Mouse (Mus musculus) testis, adult 2 months (tissue): ENCODE measurements around the gene Csnk2b. TPM values are rescaled to one million over a fixed set of nuclear protein-coding genes. Genes with fewer than 3 reads are reported as not detected.
A peak's percentile ranks its signal among the peaks of the same experiment; 100 is the strongest.

Experiments
- H3K27ac ChIP-seq: fragments of 200-500 bp; 2 replicates; pipeline ENCODE4 v1.5.1; 2012; ENCODE audit warnings: low read depth, low read length; ENCODE audit not compliant: control insufficient read depth, insufficient read depth
- H3K27me3 ChIP-seq: fragments of 200-500 bp; 2 replicates; pipeline ENCODE4 v1.6.1; 2012; ENCODE audit warnings: mild to moderate bottlenecking, low read length, moderate library complexity; ENCODE audit not compliant: control insufficient read depth, insufficient read depth
- H3K36me3 ChIP-seq: fragments of 200-500 bp; 2 replicates; pipeline ENCODE4 v1.6.1; 2012; ENCODE audit warnings: mild to moderate bottlenecking, low read length; ENCODE audit not compliant: control insufficient read depth, insufficient read depth
- H3K4me1 ChIP-seq: fragments of 200-500 bp; 2 replicates; pipeline ENCODE4 v1.6.1; 2012; ENCODE audit warnings: low read length; ENCODE audit not compliant: control insufficient read depth, insufficient read depth
- H3K4me3 ChIP-seq: fragments of 200-500 bp; 2 replicates; pipeline ENCODE4 v1.5.1; 2012; ENCODE audit warnings: low read depth, mild to moderate bottlenecking, low read length, moderate library complexity, mixed read lengths; ENCODE audit not compliant: control insufficient read depth
- CTCF ChIP-seq: fragments of 200-500 bp; IDR thresholded peaks from 2 replicates; pipeline ENCODE4 v1.5.1; 2012; ENCODE audit warnings: low read depth, mild to moderate bottlenecking, inconsistent platforms, low read length, moderate library complexity; ENCODE audit not compliant: control insufficient read depth, insufficient read depth, insufficient replicate concordance
- POLR2A ChIP-seq: fragments of 200-500 bp; IDR thresholded peaks from 2 replicates; pipeline ENCODE4 v1.6.1; 2012; ENCODE audit warnings: low read depth, mild to moderate bottlenecking, inconsistent platforms, low read length, moderate library complexity; ENCODE audit not compliant: control insufficient read depth
- polyA plus RNA-seq: library from polyadenylated mRNA; depleted of rRNA; stranded (reverse); fragments of >200 nt; gene quantifications from 2 replicates; pipeline ENCODE4 v1.2.3, GENCODE M21; 2012

Gene Csnk2b
- polyA plus RNA-seq, 1 experiment = 3,228 TPM

- H3K27ac ChIP-seq = peak within 1 kb of the TSS; percentile 92
- no peaks in the 10 kb centered on the region for H3K27me3 ChIP-seq
- no peak for TF ChIP-seq CTCF
- TF ChIP-seq POLR2A = peak; percentile 90
Measured at GRCm38 (mm10) chr17:35088825-35089644, 32.8 kb downstream of the Csnk2b start, which contains the start of gene Abhd16a. Gene Abhd16a (plus strand): TSS chr17:35089263.

GRCm38 (mm10) chr17:35088151-35088550, 33.7 kb downstream of the Csnk2b start:
- H3K36me3 ChIP-seq = no peaks in the 10 kb centered on the region; the same call in 1 of the 2 replicates
- H3K4me3 ChIP-seq = no peak overlapping the region
- H3K4me1 ChIP-seq = peaks cover 5% of the 10 kb centered on the region; the same call in 1 of the 2 replicates
- no peak overlapping the region for H3K27ac ChIP-seq
- TF ChIP-seq POLR2A = no peak
- TF ChIP-seq CTCF = no peak
- H3K27me3 ChIP-seq = no peaks in the 10 kb centered on the region

More at GRCm38 (mm10) chr17:35088825-35089644, 32.8 kb downstream of the Csnk2b start, which contains the start of gene Abhd16a:
- peaks cover 5% of the 10 kb centered on the region; the same call in 1 of the 2 replicates for H3K4me1 ChIP-seq
- H3K4me3 ChIP-seq = peak within 1 kb of the TSS; percentile 90
- H3K36me3 ChIP-seq = no peaks in the 10 kb centered on the region; the same call in 1 of the 2 replicates

DNA sequence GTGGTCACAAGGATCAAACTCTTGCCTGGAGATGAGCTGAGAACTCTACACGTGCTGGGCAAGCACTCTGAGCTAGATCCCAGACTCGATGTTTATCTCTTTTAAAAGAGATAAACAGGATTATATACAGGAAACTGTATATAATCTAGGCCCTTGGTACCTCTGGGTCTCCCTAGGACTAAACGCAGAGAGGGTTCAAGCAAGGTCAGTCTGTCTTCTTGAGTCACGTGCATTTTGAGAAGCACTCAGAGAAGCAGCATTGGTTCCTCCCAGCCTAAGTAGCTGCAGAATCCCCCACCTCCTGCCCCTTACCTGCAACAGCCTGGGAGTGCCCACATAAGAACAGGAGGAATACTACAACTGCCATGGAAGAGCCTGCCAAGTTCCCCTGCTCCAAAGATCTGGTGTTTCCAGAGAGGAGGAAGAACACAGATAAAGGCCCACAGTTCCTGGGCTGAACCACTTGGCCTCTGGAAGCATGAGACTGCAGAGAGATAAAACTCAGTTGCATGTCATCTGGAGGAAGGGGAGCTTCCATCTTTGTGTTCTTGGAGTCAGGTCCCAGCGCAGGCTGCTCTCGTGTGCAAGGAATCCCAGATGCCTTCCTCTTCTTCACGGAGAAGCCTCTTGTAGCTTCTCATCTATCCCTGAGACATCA, 36.5 kb downstream of the Csnk2b start, which contains the start of gene Ly6g6f:
Gene Ly6g6f (minus strand): TSS at position 403 of the 658 bp plus-strand sequence.
- no peaks in the 10 kb centered on the region for H3K27me3 ChIP-seq
- H3K4me1 ChIP-seq = peaks cover 4% of the 10 kb centered on the region; the same call in 1 of the 2 replicates
- H3K36me3 ChIP-seq = no peaks in the 10 kb centered on the region
- H3K4me3 ChIP-seq = no peak within 1 kb of the TSS
- no peak within 1 kb of the TSS for H3K27ac ChIP-seq
- TF ChIP-seq POLR2A = no peak
- TF ChIP-seq CTCF = no peak

DNA sequence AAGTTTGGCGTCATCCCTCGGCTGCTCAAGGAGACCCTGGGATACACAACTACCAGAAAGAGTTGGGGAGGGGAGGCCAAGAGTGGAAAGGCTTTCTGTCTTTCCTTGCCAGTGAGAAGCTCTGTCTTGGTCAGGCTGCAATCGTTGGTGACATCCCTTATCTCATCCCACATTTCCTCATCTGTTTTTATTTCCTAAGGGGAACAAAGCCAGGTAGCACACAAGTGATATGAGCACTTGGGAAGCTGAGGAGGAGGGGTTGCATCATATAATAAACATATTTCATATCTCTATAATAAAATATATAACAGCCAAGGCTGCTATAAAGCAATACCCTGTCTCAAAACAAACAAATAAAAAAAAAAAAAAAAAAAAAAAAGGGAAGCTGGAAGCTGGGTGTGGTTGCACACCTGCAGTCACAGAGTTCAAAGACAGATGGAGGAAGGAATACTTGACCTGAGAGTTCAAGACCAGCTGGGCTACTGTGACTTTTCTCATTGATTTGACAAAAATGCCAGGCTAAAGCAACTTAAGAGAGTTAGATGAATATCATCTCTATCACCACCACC, 37.8 kb downstream of the Csnk2b start:
- Histone ChIP-seq H3K27ac (no peak overlapping the region), H3K36me3 (no peaks in the 10 kb centered on the region), H3K4me3 (no peak overlapping the region), H3K27me3 (no peaks in the 10 kb centered on the region), H3K4me1 (peaks cover 2% of the 10 kb centered on the region; the same call in 1 of the 2 replicates)
- TF ChIP-seq CTCF = no peak
- no peak for TF ChIP-seq POLR2A

DNA sequence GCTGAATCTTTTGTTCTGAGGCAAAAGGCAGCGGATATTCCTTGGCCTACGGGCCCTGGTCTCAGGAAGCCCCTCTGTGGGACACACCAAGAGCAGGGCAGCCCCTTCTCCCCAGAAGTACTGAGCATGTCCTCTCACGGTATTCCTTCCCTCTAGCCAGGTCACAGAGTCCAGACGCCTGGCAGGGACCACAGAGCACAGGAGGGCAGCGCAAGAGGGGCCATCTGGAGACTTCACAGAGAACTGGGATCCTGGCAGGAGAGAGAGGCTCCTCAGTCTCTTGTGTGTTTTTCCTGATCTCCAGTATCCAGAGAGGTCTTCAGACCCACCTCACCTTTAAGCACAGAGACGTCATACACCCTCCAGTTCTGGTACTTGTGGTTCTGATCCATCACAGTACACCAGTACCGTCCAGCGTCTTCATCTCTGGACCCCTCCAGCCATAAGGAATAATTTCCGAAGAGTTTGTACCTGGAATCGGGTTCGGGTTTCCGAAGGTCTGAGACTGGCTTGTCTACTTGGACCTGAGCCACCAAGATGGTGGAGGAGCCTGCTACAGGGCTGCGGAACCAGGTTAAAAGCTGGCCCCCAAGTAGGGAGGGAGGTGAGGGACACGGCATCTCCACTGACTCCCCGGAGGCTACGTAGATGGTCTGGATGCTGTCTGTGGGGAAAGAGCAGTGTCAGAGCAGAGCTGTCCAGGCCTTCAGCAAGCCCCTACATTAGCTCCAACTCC, 38.8 kb downstream of the Csnk2b start:
- Histone ChIP-seq H3K36me3 (no peaks in the 10 kb centered on the region), H3K27ac (no peak overlapping the region), H3K27me3 (no peaks in the 10 kb centered on the region), H3K4me3 (no peak overlapping the region), H3K4me1 (peaks cover 2% of the 10 kb centered on the region; the same call in 1 of the 2 replicates)
- TF ChIP-seq CTCF (no peak), POLR2A (no peak)

GRCm38 (mm10) chr17:35080710-35081109, 41.1 kb downstream of the Csnk2b start:
- no peak for TF ChIP-seq CTCF
- TF ChIP-seq POLR2A = no peak
- Histone ChIP-seq H3K27me3 (no peaks in the 10 kb centered on the region), H3K36me3 (no peaks in the 10 kb centered on the region), H3K27ac (no peak overlapping the region), H3K4me3 (no peak overlapping the region), H3K4me1 (peaks cover 2% of the 10 kb centered on the region)

- Histone ChIP-seq H3K4me3 (no peak overlapping the region), H3K4me1 (peaks cover 2% of the 10 kb centered on the region), H3K27ac (no peak overlapping the region), H3K27me3 (no peaks in the 10 kb centered on the region), H3K36me3 (no peaks in the 10 kb centered on the region)
- no peak for TF ChIP-seq POLR2A
- no peak for TF ChIP-seq CTCF
Measured at GRCm38 (mm10) chr17:35080248-35080647, 41.6 kb downstream of the Csnk2b start.
